ENCODE assay signal across 26 mouse cellular contexts in genomic region chr1:182380683-182381082, GRCm38 (mm10). TPM values are rescaled to one million over a fixed set of nuclear protein-coding genes. Genes with fewer than 3 reads are reported as not detected.
DNase-seq lines count a peak whose midpoint lies in the region; ATAC-seq and TF ChIP-seq lines count a peak whose summit lies in the region.
"Had no signal": no experiment of that assay in that cellular context is flagged by ENCODE, and none has a peak within 500 bp of the region (broad histone marks: within the 10 kb centered on the region; RNA-seq: fewer than 3 reads in every experiment).

No protein-coding gene starts in this region.

- no peak for TF ChIP-seq POLR2A in bone marrow macrophage, adult 2 months (IDR thresholded peaks at IDR 0.05; ENCODE audit: borderline replicate concordance, low read depth, low read length)

- peaks cover 41% of the 10 kb centered on the region for H3K4me1 ChIP-seq in bone marrow macrophage, adult 2 months (ENCODE audit: control insufficient read depth, insufficient read depth, low read length)
- H3K4me1 ChIP-seq: heart, embryonic 12.5 days; heart, embryonic 15.5 days had no signal

- DNase-seq in 416B (ENCODE audit: low read depth): peak; percentile 52
- no peak for DNase-seq in embryo, embryonic 9.5 days (ENCODE audit: extremely low spot score)
- no peak for DNase-seq in testis, postnatal 10 days (ENCODE audit: low spot score)
- no peak for DNase-seq in gastrocnemius, postnatal 25 days
- DNase-seq in kidney, postnatal 10 days: no peak
- DNase-seq: adrenal gland, postnatal 10 days; adrenal gland, postnatal 36 days; cerebellum, adult 11 months; cerebellum, adult 2 months; cerebellum, adult 9-11 months; cerebellum, postnatal 25 days; embryo, embryonic 11 days; gastrocnemius, postnatal 10 days; heart, adult 18-20 months; heart, postnatal 10 days; heart, postnatal 36 days had no signal

- TF ChIP-seq CTCF in bone marrow macrophage, adult 2 months (IDR thresholded peaks at IDR 0.05; ENCODE audit: low read depth, low read length): no peak

- H3K4me3 ChIP-seq in bone marrow macrophage, adult 2 months (ENCODE audit: insufficient read depth, low read length): no peak overlapping the region
- H3K4me3 ChIP-seq: forebrain, embryonic 10.5 days; forebrain, embryonic 13.5 days; heart, embryonic 12.5 days; heart, embryonic 15.5 days had no signal

- H3K27ac ChIP-seq in bone marrow macrophage, adult 2 months (ENCODE audit: insufficient read depth, low read depth, low read length): peak overlapping the region; percentile 56
- H3K27ac ChIP-seq: forebrain, embryonic 10.5 days; forebrain, embryonic 13.5 days; heart, embryonic 15.5 days; hindbrain, embryonic 14.5 days had no signal

- ATAC-seq in hematopoietic stem cell, adult 5-6 weeks (replicated peaks in 1 of 2; ENCODE audit: insufficient read depth in 1 of 2, low FRiP score in 2 of 2, low TSS enrichment in 1 of 2, low read depth in 1 of 2, poor library complexity in 2 of 2, severe bottlenecking in 2 of 2): peak; percentile 63 to 67; a peak in 3 of 4 replicates
- ATAC-seq in megakaryocyte progenitor cell, adult 5-6 weeks (replicated peaks; ENCODE audit: poor library complexity): peak; percentile 85
- ATAC-seq: forebrain, embryonic 13.5 days; forebrain, embryonic 16.5 days; Patski had no signal

RNA-seq across cellular contexts. Expression of gene Trp53bp2, which starts 28.3 kb away (rescaled TPM):
- polyA plus RNA-seq in bone marrow macrophage, adult 2 months (2012; ENCODE audit: insufficient read depth, insufficient read length, missing spikeins): 10.9 and 12.5 TPM in 2 replicates
- 11.1 and 30.0 TPM in 2 replicates for total RNA-seq in hematopoietic stem cell, adult 5-6 weeks (2017)
- total RNA-seq in megakaryocyte progenitor cell, adult 5-6 weeks (2015): 12.3 and 17.5 TPM in 2 replicates
- 7.5 and 10.6 TPM in 2 replicates for total RNA-seq in megakaryocyte progenitor cell, adult 5-6 weeks (2017)
- 1 to 10 TPM; 8.5 to 8.6 TPM for total RNA-seq in gastrocnemius, postnatal 25 days (2021)

RNA-seq across cellular contexts. Expression of gene Fbxo28, which starts 39.3 kb away (rescaled TPM):
- polyA plus RNA-seq in bone marrow macrophage, adult 2 months (2012; ENCODE audit: insufficient read depth, insufficient read length, missing spikeins): 18.6 and 23.6 TPM in 2 replicates
- total RNA-seq in hematopoietic stem cell, adult 5-6 weeks (2017): 20.1 and 20.3 TPM in 2 replicates
- total RNA-seq in megakaryocyte progenitor cell, adult 5-6 weeks (2015): 14.2 and 14.3 TPM in 2 replicates
- 10.8 and 12.7 TPM in 2 replicates for total RNA-seq in megakaryocyte progenitor cell, adult 5-6 weeks (2017)
- total RNA-seq in gastrocnemius, postnatal 25 days (2021): 10 to 100 TPM; 16.5 to 17.7 TPM
